Mouse (Mus musculus): Measurements from ENCODE around the gene Ccdc51.

GRCm38 (mm10) chr9:109068095-109068735 lies 14.1 kb upstream of the Ccdc51 start:
- no peak for TF ChIP-seq CTCF (IDR thresholded peaks at IDR 0.05; ENCODE audit: low read depth, low read length)
- no peak for TF ChIP-seq POLR2A (IDR thresholded peaks at IDR 0.05; ENCODE audit: borderline replicate concordance, low read depth, low read length)

Data from bone marrow macrophage, adult 2 months (primary cell).